Mouse (Mus musculus) lung, postnatal 0 days (tissue): Measurements from ENCODE around the gene Zcchc4.

Experiments used
- CTCF ChIP-seq: IDR thresholded peaks from 2 replicates; pipeline ENCODE4 v1.5.1; 2016; ENCODE audit warnings: antibody characterized with exemption, mild to moderate bottlenecking
- EP300 ChIP-seq: IDR thresholded peaks from 2 replicates; pipeline ENCODE4 v1.6.1; 2016; ENCODE audit warnings: antibody characterized with exemption, mild to moderate bottlenecking, control low read depth

DNA sequence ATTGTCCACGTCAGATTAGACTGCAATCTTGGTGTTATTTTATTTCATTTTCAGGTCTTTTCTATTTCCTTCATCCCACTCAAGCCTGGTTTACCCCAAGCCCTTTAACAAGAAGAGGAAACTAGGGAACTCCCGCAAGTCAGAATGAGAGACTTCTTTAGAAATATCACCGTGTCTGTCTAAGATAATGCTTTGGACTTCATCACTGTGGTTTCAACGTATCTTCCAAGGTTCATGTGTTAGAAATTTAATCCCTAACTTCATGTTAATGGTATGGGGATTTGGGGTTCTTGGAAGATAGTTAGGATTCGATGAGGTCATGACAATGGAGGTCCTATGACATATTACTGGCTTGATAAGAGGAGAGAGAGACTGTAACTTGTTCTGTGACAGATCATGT, 47.5 kb upstream of the Zcchc4 start:
- TF ChIP-seq CTCF (no peak), EP300 (no peak)
